Mouse (Mus musculus) kidney, embryonic 16.5 days (tissue): ENCODE data around the gene Gm20696. TPM values are rescaled to one million over a fixed set of nuclear protein-coding genes. Genes with fewer than 3 reads are reported as not detected.

Experiments used
- ATAC-seq: fragments of 200-750 bp; cut with Nextera tagmentation; 2 replicates; pipeline ENCODE4 v1.8.0; 2017; ENCODE audit warnings: moderate TSS enrichment; ENCODE audit not compliant: low FRiP score, low TSS enrichment
- H3K27ac ChIP-seq: fragments of 300-500 bp; sonication (generic); 2 replicates; pipeline ENCODE4 v1.5.1; 2014; ENCODE audit warnings: low read length
- H3K27me3 ChIP-seq: fragments of 300-500 bp; sonication (generic); 2 replicates; pipeline ENCODE4 v1.6.1; 2014; ENCODE audit warnings: low read length, control low read depth, mixed read lengths; ENCODE audit not compliant: insufficient read depth
- H3K36me3 ChIP-seq: fragments of 300-500 bp; sonication (generic); 2 replicates; pipeline ENCODE4 v1.6.1; 2014; ENCODE audit warnings: low read length, control low read depth, mixed read lengths; ENCODE audit not compliant: insufficient read depth
- H3K4me1 ChIP-seq: fragments of 300-500 bp; sonication (generic); 2 replicates; pipeline ENCODE4 v1.6.1; 2014; ENCODE audit warnings: low read length, control low read depth, mixed read lengths; ENCODE audit not compliant: insufficient read depth
- H3K4me2 ChIP-seq: fragments of 300-500 bp; sonication (generic); replicated peaks from 2 replicates; pipeline ENCODE4 v1.6.1; 2014; ENCODE audit warnings: low read depth, low read length
- H3K4me3 ChIP-seq: fragments of 300-500 bp; sonication (generic); 2 replicates; pipeline ENCODE4 v1.5.1; 2014; ENCODE audit warnings: mild to moderate bottlenecking, low read length
- H3K9ac ChIP-seq: fragments of 300-500 bp; sonication (generic); replicated peaks from 2 replicates; pipeline ENCODE4 v1.6.1; 2014; ENCODE audit warnings: low read length
- H3K9me3 ChIP-seq: fragments of 300-500 bp; sonication (generic); 2 replicates; pipeline ENCODE4 v1.6.1; 2016; ENCODE audit warnings: low read length, control low read depth
- WGBS: fragments of 180-500 bp; shearing (Covaris S2); extraction: QIAGEN DNeasy Blood & Tissue Kit; methylation state at CpG from one replicate; pipeline ENCODE4 v1.1.7; 2014; 5-methylcytosine and 5-hydroxymethylcytosine counted together
- polyA plus RNA-seq: library from polyadenylated mRNA; unstranded; fragments of >200 nt; fragmentation: Nextera tagmentation; extraction: Ambion mirVana; gene quantifications from 2 replicates; pipeline ENCODE4 v1.2.1, GENCODE M21; 2015

Gene Gm20696
- polyA plus RNA-seq, 1 experiment from 2014 or later = 1.7 TPM

DNA sequence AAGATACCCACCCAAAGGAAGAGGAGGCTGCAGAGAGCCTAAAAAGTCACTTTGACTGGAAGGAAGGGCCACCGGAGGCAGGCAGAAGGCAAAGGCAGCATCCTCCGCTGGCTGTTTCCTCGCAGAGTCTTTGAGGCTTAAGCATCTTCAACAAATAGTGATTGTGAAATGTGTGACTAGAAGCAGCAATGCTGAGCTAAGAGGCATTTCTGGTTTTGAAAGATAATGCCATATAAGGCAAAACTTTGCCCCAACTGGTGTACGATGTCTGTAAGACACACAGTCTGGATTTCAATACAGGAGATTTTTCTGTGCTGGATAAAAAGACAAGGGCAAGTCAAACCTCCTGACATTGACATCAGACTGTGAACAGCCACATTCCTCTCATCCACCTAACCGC is 195.7 kb downstream of the Gm20696 start:
- Histone ChIP-seq H3K27me3 (no peaks in the 10 kb centered on the region), H3K4me3 (no peak overlapping the region), H3K9ac (no peak overlapping the region), H3K36me3 (no peaks in the 10 kb centered on the region; the same call in 1 of the 2 replicates), H3K27ac (0 out of 2 replicates have a peak overlapping the region, but pooled peaks have one; percentile 20), H3K4me1 (peaks cover 43% of the 10 kb centered on the region), H3K9me3 (no peaks in the 10 kb centered on the region), H3K4me2 (no peak overlapping the region)
- 49% methylated on average over 5 of the region's 5 CpGs for WGBS
- ATAC-seq = no peak

DNA sequence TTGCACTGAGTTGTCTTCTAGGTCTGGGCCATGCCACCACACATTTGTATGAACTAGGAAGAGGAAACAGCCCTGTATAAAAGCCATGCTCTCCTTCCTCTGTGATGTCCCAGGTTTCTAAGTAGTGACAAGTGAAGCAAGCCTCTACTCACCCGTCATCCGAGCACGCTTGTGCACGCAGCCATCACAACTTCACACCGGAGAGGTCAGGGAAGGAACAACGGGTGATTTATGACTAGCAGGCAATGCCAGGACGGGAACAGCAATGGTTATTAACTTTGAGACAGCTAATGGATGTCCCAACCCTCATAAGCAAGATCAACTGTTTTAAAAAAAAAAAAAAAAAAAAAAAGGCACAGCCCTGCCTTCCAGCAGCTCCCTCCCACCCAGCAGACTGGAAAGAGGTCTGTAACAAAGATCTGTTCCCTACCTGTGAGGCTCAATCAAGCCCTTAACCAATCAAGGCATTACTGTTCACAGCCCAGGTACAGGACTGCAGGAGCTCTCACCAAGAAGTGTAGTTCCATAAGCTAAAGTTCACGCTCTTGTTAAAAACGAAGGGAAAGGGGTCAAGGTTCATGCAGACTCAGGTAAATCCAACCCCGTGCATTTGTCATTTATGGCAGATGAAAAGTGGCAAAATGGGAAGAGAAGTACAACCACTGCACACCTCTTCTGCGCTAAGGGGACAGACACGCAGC is 197.3 kb downstream of the Gm20696 start:
- Histone ChIP-seq H3K9ac (no peak overlapping the region), H3K36me3 (no peaks in the 10 kb centered on the region; the same call in 1 of the 2 replicates), H3K27me3 (no peaks in the 10 kb centered on the region), H3K27ac (no peak overlapping the region), H3K4me3 (no peak overlapping the region), H3K4me2 (no peak overlapping the region), H3K4me1 (peaks cover 47% of the 10 kb centered on the region), H3K9me3 (no peaks in the 10 kb centered on the region)
- 32% methylated on average over 12 of the region's 12 CpGs for WGBS
- ATAC-seq = peak; percentile 23; the same call in 1 of the 2 replicates

DNA sequence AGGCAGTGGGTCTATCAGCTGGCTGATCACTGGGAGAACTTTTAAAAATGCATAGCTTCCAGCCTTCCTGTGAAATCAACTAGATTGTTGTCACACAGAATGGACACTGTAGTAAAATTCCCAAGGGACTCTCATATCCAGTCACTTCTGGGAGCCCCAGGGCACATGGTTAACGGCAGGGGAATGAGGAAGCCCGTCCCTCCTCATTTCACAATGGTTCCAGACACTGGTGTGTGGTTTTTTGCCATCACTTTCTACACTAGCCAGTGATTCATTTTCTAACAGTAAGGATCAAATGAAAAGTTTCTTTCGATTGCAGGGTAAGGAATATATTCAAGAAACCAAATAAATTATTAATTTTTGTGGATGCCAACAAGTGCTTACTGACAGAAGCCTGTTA is 198.8 kb downstream of the Gm20696 start:
- H3K4me1 ChIP-seq = peaks cover 47% of the 10 kb centered on the region
- H3K4me2 ChIP-seq = no peak overlapping the region
- no peak overlapping the region for H3K27ac ChIP-seq
- no peaks in the 10 kb centered on the region for H3K9me3 ChIP-seq
- no peak overlapping the region for H3K4me3 ChIP-seq
- 48% methylated on average over 3 of the region's 3 CpGs for WGBS
- H3K9ac ChIP-seq = no peak overlapping the region
- H3K36me3 ChIP-seq = no peaks in the 10 kb centered on the region
- no peak for ATAC-seq
- no peaks in the 10 kb centered on the region for H3K27me3 ChIP-seq

DNA sequence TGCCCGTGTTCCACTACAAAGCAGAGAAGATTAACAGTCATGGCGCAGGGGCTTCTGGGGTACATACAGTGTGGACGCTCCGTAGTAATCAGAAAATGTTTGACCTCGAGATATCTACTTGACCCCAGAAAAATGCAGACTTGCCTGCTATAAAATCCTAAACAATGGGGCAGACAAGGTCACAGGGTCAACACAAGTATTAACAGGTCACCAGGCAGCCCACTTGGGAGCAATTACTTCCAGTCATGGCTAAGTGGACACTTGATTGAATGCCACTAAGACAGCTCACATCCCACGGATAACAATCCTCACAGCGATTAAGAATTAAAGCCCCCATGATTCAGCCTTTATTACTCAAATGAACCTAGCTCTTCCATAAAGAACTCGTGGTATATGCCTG is 199.5 kb downstream of the Gm20696 start:
- no peak for ATAC-seq
- no peak overlapping the region for H3K4me2 ChIP-seq
- H3K36me3 ChIP-seq = no peaks in the 10 kb centered on the region
- H3K9ac ChIP-seq = no peak overlapping the region
- H3K4me1 ChIP-seq = peaks cover 47% of the 10 kb centered on the region
- H3K4me3 ChIP-seq = no peak overlapping the region
- H3K27me3 ChIP-seq = no peaks in the 10 kb centered on the region
- WGBS = 13% methylated on average over 8 of the region's 8 CpGs
- no peaks in the 10 kb centered on the region for H3K9me3 ChIP-seq
- no peak overlapping the region for H3K27ac ChIP-seq

DNA sequence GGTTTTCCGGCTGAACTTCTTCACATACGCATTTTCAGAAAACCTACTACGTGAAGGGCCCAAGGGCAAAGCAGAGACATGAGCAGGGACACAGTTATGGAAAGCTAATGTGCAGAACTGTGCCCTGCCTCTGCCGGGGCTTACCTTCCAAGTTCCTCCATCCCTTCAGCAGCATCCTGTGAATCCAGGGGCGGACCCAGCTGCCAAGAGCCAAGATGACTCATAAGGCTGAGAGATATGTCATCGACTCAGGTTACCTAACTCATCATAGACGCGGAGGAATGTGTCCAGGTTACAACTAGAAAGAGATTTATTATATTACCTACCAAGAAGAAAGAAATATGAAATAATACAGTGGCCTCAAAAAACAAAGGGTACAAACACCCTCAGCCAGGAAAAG is 200.2 kb downstream of the Gm20696 start:
- no peak overlapping the region for H3K4me3 ChIP-seq
- no peak overlapping the region for H3K4me2 ChIP-seq
- WGBS = 66% methylated on average over 8 of the region's 8 CpGs
- H3K9me3 ChIP-seq = no peaks in the 10 kb centered on the region
- no peak overlapping the region for H3K9ac ChIP-seq
- ATAC-seq = no peak
- H3K27ac ChIP-seq = no peak overlapping the region
- peaks cover 47% of the 10 kb centered on the region for H3K4me1 ChIP-seq
- no peaks in the 10 kb centered on the region for H3K27me3 ChIP-seq
- H3K36me3 ChIP-seq = no peaks in the 10 kb centered on the region

DNA sequence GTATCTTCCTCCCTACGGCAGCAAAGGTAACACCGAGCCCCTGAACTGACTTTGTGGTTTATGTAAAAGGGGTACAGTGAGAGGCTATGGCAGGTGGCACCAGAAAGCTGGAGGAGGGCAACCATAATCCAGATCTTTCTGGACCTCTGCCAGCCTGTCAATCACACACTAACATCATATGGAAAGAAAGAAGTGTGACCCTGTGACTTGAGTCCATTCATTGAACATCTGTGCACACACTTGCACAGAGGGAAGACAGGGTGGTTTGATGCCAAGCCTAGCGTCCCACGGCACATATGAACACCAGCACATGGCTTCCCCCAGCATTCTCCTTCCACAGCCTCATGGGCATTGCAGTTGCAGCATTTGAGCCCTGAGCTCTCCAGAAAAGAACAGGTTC is 202.1 kb downstream of the Gm20696 start:
- no peak for ATAC-seq
- Histone ChIP-seq H3K36me3 (no peaks in the 10 kb centered on the region), H3K4me2 (no peak overlapping the region), H3K27ac (no peak overlapping the region), H3K4me1 (peaks cover 29% of the 10 kb centered on the region), H3K9me3 (no peaks in the 10 kb centered on the region), H3K9ac (no peak overlapping the region), H3K4me3 (no peak overlapping the region), H3K27me3 (no peaks in the 10 kb centered on the region)
- WGBS = 92% methylated on average over 4 of the region's 4 CpGs

DNA sequence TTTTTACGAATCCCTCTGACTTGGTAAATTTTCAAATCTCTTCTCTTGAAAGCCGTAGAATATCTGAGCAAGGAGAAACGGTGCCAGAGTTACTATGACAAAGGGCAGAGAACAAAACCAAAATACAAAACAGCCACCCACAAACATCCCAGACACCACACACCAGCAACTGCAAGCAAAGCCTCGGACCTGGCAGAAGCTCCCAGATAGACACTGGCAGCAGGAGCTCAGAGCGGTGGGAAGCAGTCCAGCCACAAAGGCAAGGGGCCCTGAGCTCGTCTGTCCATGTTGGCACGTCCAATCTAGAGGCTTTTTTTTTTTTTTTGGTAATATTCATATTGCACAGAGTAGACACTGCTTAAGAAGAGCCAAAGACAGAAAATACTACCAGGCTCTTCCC is 202.7 kb downstream of the Gm20696 start:
- Histone ChIP-seq H3K4me1 (peaks cover 23% of the 10 kb centered on the region), H3K4me2 (no peak overlapping the region), H3K27ac (no peak overlapping the region), H3K27me3 (no peaks in the 10 kb centered on the region), H3K4me3 (no peak overlapping the region), H3K9me3 (no peaks in the 10 kb centered on the region), H3K9ac (no peak overlapping the region), H3K36me3 (no peaks in the 10 kb centered on the region)
- WGBS = 88% methylated on average over 7 of the region's 7 CpGs
- no peak for ATAC-seq

DNA sequence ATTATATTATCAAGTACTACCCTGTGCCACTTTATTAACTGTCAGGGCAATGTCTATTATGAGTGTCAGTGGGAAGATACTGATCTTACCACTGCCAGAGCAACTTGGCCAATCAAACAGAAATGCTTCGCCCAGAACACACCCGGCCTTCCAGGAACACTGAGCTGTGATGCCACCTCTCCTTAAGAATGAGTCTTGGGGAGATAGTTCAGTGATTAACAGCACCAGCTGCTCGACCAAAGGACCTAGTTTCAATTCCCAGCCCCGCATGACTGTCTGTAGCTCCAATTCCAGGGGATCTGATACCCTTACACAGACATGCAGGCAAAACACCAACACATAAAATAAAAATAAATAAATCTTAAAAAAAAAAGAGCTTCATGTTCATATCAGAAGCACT is 207.8 kb downstream of the Gm20696 start:
- H3K9me3 ChIP-seq = no peaks in the 10 kb centered on the region
- no peak for ATAC-seq
- H3K4me1 ChIP-seq = no peaks in the 10 kb centered on the region
- no peak overlapping the region for H3K9ac ChIP-seq
- H3K36me3 ChIP-seq = peaks cover 3% of the 10 kb centered on the region; the same call in 1 of the 2 replicates
- H3K27me3 ChIP-seq = no peaks in the 10 kb centered on the region
- no peak overlapping the region for H3K27ac ChIP-seq
- no peak overlapping the region for H3K4me2 ChIP-seq
- H3K4me3 ChIP-seq = no peak overlapping the region
- WGBS = 84% methylated on average over 4 of the region's 4 CpGs

DNA sequence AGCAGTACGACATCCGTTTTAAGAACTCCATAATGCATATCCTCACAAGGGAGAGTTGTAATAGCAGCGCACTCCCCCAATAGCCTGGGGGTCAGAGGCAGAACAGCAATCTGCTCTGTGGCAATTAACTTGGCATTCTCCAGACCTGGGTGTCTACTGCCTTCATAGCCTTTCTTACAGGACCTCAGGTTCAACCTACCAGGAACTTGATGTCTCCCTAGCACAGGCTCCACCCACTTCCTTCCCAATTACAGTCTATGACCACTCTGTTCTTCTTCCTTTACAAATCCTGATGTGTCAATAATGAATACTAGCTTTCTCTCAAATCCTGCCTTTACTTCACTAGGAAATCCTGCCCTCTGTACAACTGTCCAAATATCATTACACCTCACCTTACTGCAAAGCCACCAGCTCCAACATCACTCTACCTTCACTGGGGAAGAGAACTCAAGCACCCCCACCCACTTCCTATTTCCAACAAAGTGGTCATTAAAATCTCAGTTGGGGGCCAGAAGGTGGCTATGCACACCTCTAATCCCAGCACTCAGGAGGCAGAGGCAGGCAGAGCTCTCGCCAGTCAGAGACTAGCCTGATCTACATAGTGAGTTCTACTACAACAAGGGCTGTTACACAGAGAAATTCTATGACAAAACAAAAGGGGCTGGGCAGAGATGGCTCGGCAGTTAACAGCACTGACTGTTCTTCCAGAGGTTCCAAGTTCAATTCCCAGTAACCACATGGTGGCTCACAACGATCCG is 212.7 kb downstream of the Gm20696 start:
- no peak overlapping the region for H3K4me3 ChIP-seq
- no peaks in the 10 kb centered on the region for H3K9me3 ChIP-seq
- no peak overlapping the region for H3K27ac ChIP-seq
- no peak overlapping the region for H3K9ac ChIP-seq
- no peaks in the 10 kb centered on the region for H3K27me3 ChIP-seq
- peaks cover 22% of the 10 kb centered on the region; the same call in 1 of the 2 replicates for H3K4me1 ChIP-seq
- no peak for ATAC-seq
- 93% methylated on average over 7 of the region's 7 CpGs for WGBS
- H3K36me3 ChIP-seq = peaks cover 3% of the 10 kb centered on the region; the same call in 1 of the 2 replicates
- no peak overlapping the region for H3K4me2 ChIP-seq

DNA sequence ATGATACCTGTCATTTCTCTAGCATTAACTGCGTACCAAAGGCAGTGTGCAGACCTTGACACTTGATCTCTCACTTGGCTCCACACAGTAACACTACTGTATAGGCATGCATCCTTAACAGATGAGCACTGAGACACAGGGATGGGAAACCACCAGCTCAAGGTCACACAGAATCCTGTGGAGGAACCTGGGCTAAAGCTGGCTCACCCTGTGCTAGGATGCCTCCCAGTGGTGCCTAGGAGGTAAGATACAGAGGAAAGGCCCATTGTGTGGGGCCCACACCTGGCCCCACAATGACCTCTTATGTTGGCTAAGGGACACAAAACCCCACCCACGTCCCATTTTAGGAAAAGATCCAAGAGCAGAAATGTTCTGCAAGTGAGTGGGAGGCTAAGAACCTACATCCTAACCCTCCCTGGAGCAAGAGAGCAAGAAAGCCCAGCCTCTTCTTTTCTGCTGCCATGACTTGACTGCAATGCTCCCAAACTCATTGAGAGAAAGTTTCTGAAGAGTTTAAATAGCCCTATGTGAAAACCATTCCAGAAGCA is 213.9 kb downstream of the Gm20696 start:
- Histone ChIP-seq H3K27ac (0 out of 2 replicates have a peak overlapping the region, but pooled peaks have one; percentile 17), H3K9me3 (no peaks in the 10 kb centered on the region), H3K4me3 (no peak overlapping the region), H3K4me1 (peaks cover 22% of the 10 kb centered on the region; the same call in 1 of the 2 replicates), H3K36me3 (no peaks in the 10 kb centered on the region; the same call in 1 of the 2 replicates), H3K9ac (no peak overlapping the region), H3K4me2 (no peak overlapping the region), H3K27me3 (no peaks in the 10 kb centered on the region)
- WGBS = 50% methylated on average over 2 of the region's 2 CpGs
- ATAC-seq = no peak
